Mouse (Mus musculus): Measurements from ENCODE around the gene Procr. TPM values are rescaled to one million over a fixed set of nuclear protein-coding genes. Genes with fewer than 3 reads are reported as not detected.

Gene Procr
- 1 to 10 TPM; 3.0 to 4.8 TPM for total RNA-seq (2021)
- polyA plus RNA-seq (2012; rRNA removed) = 2.0 and 2.4 TPM in 2 replicates
- long read RNA-seq, partial matches to known transcripts = 0 of 6 reads
- long read RNA-seq, other reads (novel, unspliced or antisense) = 4 of 6 reads

DNA sequence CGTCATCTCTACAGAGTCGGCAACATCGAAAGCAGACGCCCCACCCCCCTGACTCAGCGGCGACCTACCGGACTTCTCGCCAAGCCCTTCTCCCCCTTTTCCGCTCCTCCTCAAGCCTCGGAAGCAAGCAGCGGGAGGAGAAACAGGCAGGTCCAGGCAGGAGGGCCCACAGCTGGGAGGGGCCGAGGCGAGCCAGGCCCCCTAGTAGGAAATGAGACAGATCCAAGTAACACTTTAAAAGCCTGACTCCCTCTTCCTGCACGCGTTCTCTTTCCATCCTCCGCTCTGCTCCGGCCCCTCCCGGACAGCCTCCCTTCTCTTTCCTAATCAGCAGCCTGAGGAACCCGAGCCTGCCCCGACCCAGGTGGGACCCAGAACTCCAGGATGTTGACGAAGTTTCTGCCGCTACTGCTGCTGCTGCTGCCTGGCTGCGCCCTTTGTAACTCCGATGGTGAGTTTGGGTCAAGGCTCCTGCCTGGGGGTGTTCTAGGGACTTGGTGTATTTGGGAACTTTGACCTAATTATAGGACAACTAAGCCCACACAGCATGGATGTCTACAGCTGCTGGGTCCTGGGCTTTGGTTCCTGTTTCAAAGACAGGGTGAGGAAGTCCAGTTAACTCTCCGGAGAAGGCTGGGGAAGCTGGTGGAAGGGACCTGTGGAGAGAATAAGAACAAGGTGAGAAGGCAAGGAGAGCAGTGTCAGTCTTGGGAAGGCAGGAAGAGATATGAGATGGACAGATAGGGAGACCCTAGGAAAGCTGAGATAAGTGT lies at the start of gene Procr:
Gene Procr (plus strand): TSS at position 104 of the 773 bp plus-strand sequence.
- DNase-seq = peak; percentile 61 to 68
- 4% methylated on average over 25 of the region's 25 CpGs for WGBS
- H3K27ac ChIP-seq = peak within 1 kb of the TSS; percentile 8; the same call in 1 of the 2 replicates
- no peak for TF ChIP-seq EP300 (IDR thresholded peaks at IDR 0.05; ENCODE audit: insufficient read depth, low read depth, low read length)
- no peak for TF ChIP-seq CTCF (IDR thresholded peaks at IDR 0.05)
- no peak for TF ChIP-seq POLR2A (IDR thresholded peaks at IDR 0.05; ENCODE audit: insufficient read depth, low read depth, low read length)
- intact Hi-C loops (cut with DNase I) = no loop called here
- no peaks in the 10 kb centered on the region for H3K4me1 ChIP-seq (ENCODE audit: control insufficient read depth, insufficient read depth, low read length)
- H3K27me3 ChIP-seq (ENCODE audit: control insufficient read depth, insufficient read depth, low read length) = no peaks in the 10 kb centered on the region
- no peaks in the 10 kb centered on the region for H3K79me2 ChIP-seq (replicated peaks; ENCODE audit: control insufficient read depth, insufficient read depth, low read length)
- peak within 1 kb of the TSS; percentile 53 for H3K4me3 ChIP-seq
- H3K9ac ChIP-seq (ENCODE audit: low read depth, low read length) = peak within 1 kb of the TSS; percentile 47
- no peaks in the 10 kb centered on the region for H3K36me3 ChIP-seq (ENCODE audit: control insufficient read depth, insufficient read depth, low read length)

- no peaks in the 10 kb centered on the region for H3K27me3 ChIP-seq (ENCODE audit: control insufficient read depth, insufficient read depth, low read length)
- no peaks in the 10 kb centered on the region for H3K4me1 ChIP-seq (ENCODE audit: control insufficient read depth, insufficient read depth, low read length)
- WGBS = 86% methylated on average over 19 of the region's 19 CpGs
- no peaks in the 10 kb centered on the region for H3K79me2 ChIP-seq (replicated peaks; ENCODE audit: control insufficient read depth, insufficient read depth, low read length)
- H3K9ac ChIP-seq (ENCODE audit: low read depth, low read length) = no peak overlapping the region
- TF ChIP-seq EP300 (IDR thresholded peaks at IDR 0.05; ENCODE audit: insufficient read depth, low read depth, low read length) = no peak
- TF ChIP-seq CTCF (IDR thresholded peaks at IDR 0.05) = no peak
- TF ChIP-seq POLR2A (IDR thresholded peaks at IDR 0.05; ENCODE audit: insufficient read depth, low read depth, low read length) = no peak
- H3K27ac ChIP-seq = no peak overlapping the region
- H3K36me3 ChIP-seq (ENCODE audit: control insufficient read depth, insufficient read depth, low read length) = no peaks in the 10 kb centered on the region
- intact Hi-C loops (cut with DNase I) = no loop called here
- no peak for DNase-seq
- H3K4me3 ChIP-seq = no peak overlapping the region
These were observed 49.5 kb upstream of the Procr start for GRCm38 (mm10) chr2:155701399-155701919.

- H3K27me3 ChIP-seq (ENCODE audit: control insufficient read depth, insufficient read depth, low read length) = no peaks in the 10 kb centered on the region
- no peaks in the 10 kb centered on the region for H3K36me3 ChIP-seq (ENCODE audit: control insufficient read depth, insufficient read depth, low read length)
- H3K4me1 ChIP-seq (ENCODE audit: control insufficient read depth, insufficient read depth, low read length) = 0 out of 2 replicates have a peak, but pooled peaks cover 2% of the 10 kb centered on the region
- H3K9ac ChIP-seq (ENCODE audit: low read depth, low read length) = no peak overlapping the region
- intact Hi-C loops (cut with DNase I) = no loop called here
- H3K4me3 ChIP-seq = no peak overlapping the region
- no peak overlapping the region for H3K27ac ChIP-seq
- no peak for DNase-seq
- TF ChIP-seq CTCF (IDR thresholded peaks at IDR 0.05) = no peak
- no peak for TF ChIP-seq POLR2A (IDR thresholded peaks at IDR 0.05; ENCODE audit: insufficient read depth, low read depth, low read length)
- TF ChIP-seq EP300 (IDR thresholded peaks at IDR 0.05; ENCODE audit: insufficient read depth, low read depth, low read length) = no peak
- no peaks in the 10 kb centered on the region for H3K79me2 ChIP-seq (replicated peaks; ENCODE audit: control insufficient read depth, insufficient read depth, low read length)
- WGBS = 78% methylated on average over 4 of the region's 4 CpGs
These were observed 47.3 kb upstream of the Procr start for GRCm38 (mm10) chr2:155703630-155704029.

DNA sequence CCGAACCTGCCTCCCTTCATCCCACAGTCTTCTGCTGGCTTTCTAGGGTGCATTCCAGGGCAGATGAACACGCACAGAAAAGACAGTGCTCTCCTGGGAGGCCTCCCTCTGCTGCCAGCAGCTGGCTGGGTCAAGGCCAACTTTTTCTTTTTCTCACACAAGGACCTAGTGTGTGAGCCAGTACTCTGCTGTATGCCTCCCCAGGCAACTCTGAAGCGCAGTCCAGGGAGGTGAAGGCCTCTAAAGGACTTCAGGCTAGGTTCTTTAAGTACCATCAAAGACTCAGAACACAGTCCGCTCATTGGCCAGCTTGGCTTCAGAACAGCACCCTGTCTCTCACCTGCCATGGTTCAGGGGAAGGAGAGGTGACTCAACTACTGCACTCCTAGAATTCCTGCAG lies 43.7 kb upstream of the Procr start:
- Histone ChIP-seq H3K9ac (ENCODE audit: low read depth, low read length) (no peak overlapping the region), H3K27me3 (ENCODE audit: control insufficient read depth, insufficient read depth, low read length) (no peaks in the 10 kb centered on the region), H3K4me1 (ENCODE audit: control insufficient read depth, insufficient read depth, low read length) (0 out of 2 replicates have a peak, but pooled peaks cover 2% of the 10 kb centered on the region), H3K4me3 (no peak overlapping the region), H3K27ac (no peak overlapping the region), H3K36me3 (ENCODE audit: control insufficient read depth, insufficient read depth, low read length) (no peaks in the 10 kb centered on the region), H3K79me2 (replicated peaks; ENCODE audit: control insufficient read depth, insufficient read depth, low read length) (no peaks in the 10 kb centered on the region)
- intact Hi-C loops (cut with DNase I) = no loop called here
- peak; percentile 53 to 58 for DNase-seq
- TF ChIP-seq POLR2A (IDR thresholded peaks at IDR 0.05; ENCODE audit: insufficient read depth, low read depth, low read length) = no peak
- TF ChIP-seq CTCF (IDR thresholded peaks at IDR 0.05) = no peak
- WGBS = 62% methylated on average over 4 of the region's 4 CpGs

- DNase-seq = no peak
- H3K36me3 ChIP-seq (ENCODE audit: control insufficient read depth, insufficient read depth, low read length) = no peaks in the 10 kb centered on the region
- TF ChIP-seq CTCF (IDR thresholded peaks at IDR 0.05) (no peak), EP300 (IDR thresholded peaks at IDR 0.05; ENCODE audit: insufficient read depth, low read depth, low read length) (no peak), POLR2A (IDR thresholded peaks at IDR 0.05; ENCODE audit: insufficient read depth, low read depth, low read length) (no peak)
- no peak overlapping the region for H3K4me3 ChIP-seq
- H3K27me3 ChIP-seq (ENCODE audit: control insufficient read depth, insufficient read depth, low read length) = no peaks in the 10 kb centered on the region
- 88% methylated on average over 11 of the region's 11 CpGs for WGBS
- intact Hi-C loops (cut with DNase I) = no loop called here
- no peaks in the 10 kb centered on the region for H3K79me2 ChIP-seq (replicated peaks; ENCODE audit: control insufficient read depth, insufficient read depth, low read length)
- H3K4me1 ChIP-seq (ENCODE audit: control insufficient read depth, insufficient read depth, low read length) = 0 out of 2 replicates have a peak, but pooled peaks cover 2% of the 10 kb centered on the region
- H3K9ac ChIP-seq (ENCODE audit: low read depth, low read length) = no peak overlapping the region
- H3K27ac ChIP-seq = no peak overlapping the region
These were observed 40.4 kb upstream of the Procr start for GRCm38 (mm10) chr2:155710557-155710956.
